Mouse (Mus musculus) central nervous system, embryonic 14 days (tissue): ENCODE measurements around the gene Gbp2b. TPM values are rescaled to one million over a fixed set of nuclear protein-coding genes. Genes with fewer than 3 reads are reported as not detected.

Experiments used
- polyA plus RNA-seq: library from polyadenylated mRNA; depleted of rRNA; stranded (reverse); fragments of >200 nt; gene quantifications from 2 replicates; pipeline ENCODE4 v1.2.3, GENCODE M21; 2012; rRNA removed

Gene Gbp2b
- not detected in 2 replicates for polyA plus RNA-seq

GRCm38 (mm10) chr3:142594547-142594946 lies at the start of gene Gbp2b:
Gene Gbp2b, plus strand, starts transcription at chr3:142594847.

GRCm38 (mm10) chr3:142559632-142560228 lies 34.9 kb upstream of the Gbp2b start, which contains the start of gene Gbp3:
Gene Gbp3, plus strand, starts transcription at chr3:142560026.

GRCm38 (mm10) chr3:142620111-142620955 lies 25.7 kb downstream of the Gbp2b start, which contains the start of gene Gbp2:
Gene Gbp2, plus strand, starts transcription at chr3:142620602.

Other genes with a start within 250 kb of the Gbp2b start
- gene Pdlim5, start 199.2 kb upstream of the Gbp2b start, polyA plus RNA-seq, result 12.6 and 17.3 TPM in 2 replicates
- 0.43 and 1.2 TPM in 2 replicates for gene Gbp5, start 100.9 kb upstream of the Gbp2b start, polyA plus RNA-seq
- 1.0 and 1.3 TPM in 2 replicates for gene Gbp7, start 64.5 kb upstream of the Gbp2b start, polyA plus RNA-seq
- 2.9 and 4.2 TPM in 2 replicates for gene Gbp3, start 34.8 kb upstream of the Gbp2b start, polyA plus RNA-seq
- gene Gbp2, start 25.8 kb downstream of the Gbp2b start, polyA plus RNA-seq, result 1.5 and 3.8 TPM in 2 replicates
- gene Kyat3, start 106.2 kb downstream of the Gbp2b start, polyA plus RNA-seq, result 4.0 and 5.3 TPM in 2 replicates
- gene Gtf2b, start 170.2 kb downstream of the Gbp2b start, polyA plus RNA-seq, result 71.0 and 81.9 TPM in 2 replicates